Mouse (Mus musculus) thymus, adult 2 months (tissue): ENCODE results near the gene Trio.

Source experiments
- CTCF ChIP-seq: fragments of 200-500 bp; IDR thresholded peaks from 2 replicates; pipeline ENCODE4 v1.5.1; 2012; ENCODE audit warnings: mild to moderate bottlenecking, control low read depth, low read length, moderate library complexity, borderline replicate concordance; ENCODE audit not compliant: control insufficient read depth, poor library complexity, insufficient read depth; ENCODE audit errors: extremely low read depth
- POLR2A ChIP-seq: fragments of 200-500 bp; IDR thresholded peaks from 2 replicates; pipeline ENCODE4 v1.6.1; 2012; ENCODE audit warnings: mild to moderate bottlenecking, low read length, control low read depth, moderate library complexity; ENCODE audit not compliant: control insufficient read depth, poor library complexity, insufficient read depth; ENCODE audit errors: extremely low read depth

DNA sequence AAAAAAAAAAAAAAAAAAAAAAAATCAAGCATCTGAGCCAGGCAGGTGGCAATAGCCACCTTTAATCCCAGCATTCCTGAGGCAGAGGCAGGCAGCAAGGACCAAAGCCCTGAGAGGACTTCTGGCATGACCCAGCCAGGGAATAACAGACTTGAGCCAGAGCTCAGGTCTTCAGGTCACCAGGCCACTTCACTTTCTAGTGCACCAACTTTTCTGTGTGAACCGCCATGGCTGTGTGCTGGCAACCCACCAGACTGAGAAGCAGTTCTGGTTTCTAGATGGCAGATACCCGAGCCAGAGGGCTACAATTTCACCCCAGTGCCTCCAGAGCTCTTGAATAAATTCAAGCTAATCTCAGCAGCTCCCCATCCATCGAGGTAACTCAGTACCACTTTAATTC, 104.9 kb downstream of the Trio start:
- TF ChIP-seq CTCF (no peak), POLR2A (no peak)
